Mouse (Mus musculus) CH12.LX (cell line): Measurements from ENCODE around the gene Pdc. TPM values are rescaled to one million over a fixed set of nuclear protein-coding genes. Genes with fewer than 3 reads are reported as not detected.
A peak's percentile ranks its signal among the peaks of the same experiment; 100 is the strongest.

ENCODE experiments used
- DNase-seq: peaks from one replicate; pipeline ENCODE4 v3.0.0-alpha.2; 2013; ENCODE audit errors: extremely low read depth
- H3K27ac ChIP-seq: 2 replicates; pipeline ENCODE4 v1.5.1; 2012; ENCODE audit warnings: low read depth, mild to moderate bottlenecking, control low read depth, moderate library complexity; ENCODE audit not compliant: insufficient read depth
- H3K27me3 ChIP-seq: replicated peaks from 2 replicates; pipeline ENCODE3; 2012; ENCODE audit warnings: inconsistent platforms
- H3K36me3 ChIP-seq, 2 experiments: replicated peaks in 1 of 2; 2 replicates each; pipeline versions ENCODE3 to v1.6.1; 2012; ENCODE audit warnings: inconsistent platforms in 1 of 2, low read length in 1 of 2, mild to moderate bottlenecking in 1 of 2, mixed read lengths in 1 of 2, moderate library complexity in 1 of 2; ENCODE audit not compliant: control insufficient read depth in 1 of 2, insufficient read depth in 1 of 2
- H3K4me1 ChIP-seq, 2 experiments: 2 replicates each; pipeline ENCODE4 v1.6.1; 2012; ENCODE audit warnings: inconsistent platforms in 1 of 2, moderate library complexity in 1 of 2; ENCODE audit not compliant: insufficient read depth in 2 of 2, control insufficient read depth in 1 of 2
- H3K4me2 ChIP-seq: 2 replicates; pipeline ENCODE4 v1.6.1; 2012; ENCODE audit warnings: low read depth, mild to moderate bottlenecking, control low read depth; ENCODE audit not compliant: poor library complexity, insufficient read depth, severe bottlenecking
- H3K4me3 ChIP-seq, 3 experiments: fragments of 150-350 bp in 1 of 3; sonication (generic) in 1 of 3; replicated peaks in 1 of 3; 2 replicates each; pipeline versions ENCODE3 to v1.5.1; 2011 to 2012; ENCODE audit warnings: low read depth in 2 of 3, low read length in 2 of 3, mild to moderate bottlenecking in 2 of 3, moderate library complexity in 2 of 3, control low read depth in 1 of 3, improper control_type of control experiment in 1 of 3, inconsistent platforms in 1 of 3, mixed read lengths in 1 of 3; ENCODE audit not compliant: poor library complexity in 1 of 3
- H3K79me2 ChIP-seq: replicated peaks from 2 replicates; pipeline ENCODE4 v1.6.1; 2012; ENCODE audit warnings: mild to moderate bottlenecking, moderate library complexity; ENCODE audit not compliant: control insufficient read depth, poor library complexity, insufficient read depth, severe bottlenecking; ENCODE audit errors: extremely low read depth
- H3K9ac ChIP-seq: 2 replicates; pipeline ENCODE4 v1.6.1; 2012; ENCODE audit warnings: low read depth, mild to moderate bottlenecking, control low read depth, moderate library complexity; ENCODE audit not compliant: insufficient read depth
- H3K9me3 ChIP-seq: replicated peaks from 2 replicates; pipeline ENCODE3; 2012; ENCODE audit warnings: low read length, inconsistent platforms, mixed read lengths
- CHD2 ChIP-seq: IDR thresholded peaks from 2 replicates; pipeline ENCODE4 v1.6.1; 2011; ENCODE audit warnings: low read length, improper control_type of control experiment
- CTCF ChIP-seq, 2 experiments: IDR thresholded peaks in 1 of 2; conservative IDR thresholded peaks in 1 of 2; 2 replicates each; pipeline ENCODE4 v1.5.1; 2011 to 2012; ENCODE audit warnings: low read depth in 2 of 2, low read length in 2 of 2, improper control_type of control experiment in 1 of 2, inconsistent platforms in 1 of 2, mild to moderate bottlenecking in 1 of 2, moderate library complexity in 1 of 2
- E2F4 ChIP-seq: IDR thresholded peaks from 2 replicates; pipeline ENCODE4 v1.6.1; 2011; ENCODE audit warnings: low read depth, low read length, improper control_type of control experiment; ENCODE audit not compliant: insufficient replicate concordance
- EP300 ChIP-seq: IDR thresholded peaks from 2 replicates; pipeline ENCODE4 v1.6.1; 2011; ENCODE audit warnings: low read length, improper control_type of control experiment
- ETS1 ChIP-seq: conservative IDR thresholded peaks from 2 replicates; pipeline ENCODE4 v1.6.1; 2012; ENCODE audit warnings: low read depth, mild to moderate bottlenecking, inconsistent platforms, low read length, improper control_type of control experiment, moderate library complexity
- GABPA ChIP-seq: IDR thresholded peaks from 2 replicates; pipeline ENCODE4 v1.6.1; 2012; ENCODE audit warnings: low read depth, low read length, improper control_type of control experiment, inconsistent platforms; ENCODE audit not compliant: insufficient replicate concordance
- JUN ChIP-seq: IDR thresholded peaks from 2 replicates; pipeline ENCODE4 v1.6.1; 2011; ENCODE audit warnings: low read depth, mild to moderate bottlenecking, low read length, improper control_type of control experiment, moderate library complexity; ENCODE audit not compliant: insufficient read depth
- JUND ChIP-seq: conservative IDR thresholded peaks from 2 replicates; pipeline ENCODE4 v1.6.1; 2011; ENCODE audit warnings: low read depth, low read length, improper control_type of control experiment
- MAZ ChIP-seq: IDR thresholded peaks from 2 replicates; pipeline ENCODE4 v1.6.1; 2012; ENCODE audit warnings: low read depth, mild to moderate bottlenecking, inconsistent platforms, low read length, improper control_type of control experiment, moderate library complexity
- MEF2A ChIP-seq: IDR thresholded peaks from 2 replicates; pipeline ENCODE4 v1.6.1; 2014; ENCODE audit warnings: low read depth, mild to moderate bottlenecking, inconsistent platforms, low read length, improper control_type of control experiment, borderline replicate concordance
- NRF1 ChIP-seq: IDR thresholded peaks from 2 replicates; pipeline ENCODE4 v1.6.1; 2014; ENCODE audit warnings: low read depth, mild to moderate bottlenecking, inconsistent platforms, low read length, improper control_type of control experiment, moderate library complexity
- PAX5 ChIP-seq: IDR thresholded peaks from 2 replicates; pipeline ENCODE4 v1.6.1; 2012; ENCODE audit warnings: low read length, inconsistent platforms, mixed read lengths
- POLR2A ChIP-seq: IDR thresholded peaks from 2 replicates; pipeline ENCODE4 v1.6.1; 2011; ENCODE audit warnings: low read depth, mild to moderate bottlenecking, improper control_type of control experiment, low read length
- POLR2AphosphoS2 ChIP-seq: IDR thresholded peaks from 2 replicates; pipeline ENCODE4 v1.6.1; 2011; ENCODE audit warnings: low read depth, low read length, improper control_type of control experiment
- RAD21 ChIP-seq: IDR thresholded peaks from 2 replicates; pipeline ENCODE4 v1.6.1; 2011; ENCODE audit warnings: low read depth, mild to moderate bottlenecking, low read length, improper control_type of control experiment, moderate library complexity
- SIN3A ChIP-seq: IDR thresholded peaks from 2 replicates; pipeline ENCODE4 v1.6.1; 2012; ENCODE audit warnings: low read length, improper control_type of control experiment, inconsistent platforms
- SMC3 ChIP-seq: IDR thresholded peaks from 2 replicates; pipeline ENCODE4 v1.6.1; 2011; ENCODE audit warnings: low read depth, low read length, improper control_type of control experiment
- TBP ChIP-seq: conservative IDR thresholded peaks from 2 replicates; pipeline ENCODE4 v1.6.1; 2011; ENCODE audit warnings: low read depth, low read length, improper control_type of control experiment
- UBTF ChIP-seq: IDR thresholded peaks from 2 replicates; pipeline ENCODE4 v1.6.1; 2012; ENCODE audit warnings: low read depth, mild to moderate bottlenecking, inconsistent platforms, low read length, improper control_type of control experiment, moderate library complexity
- USF1 ChIP-seq: IDR thresholded peaks from 2 replicates; pipeline ENCODE4 v1.6.1; 2014; ENCODE audit warnings: low read depth, mild to moderate bottlenecking, inconsistent platforms, low read length, improper control_type of control experiment
- USF2 ChIP-seq: conservative IDR thresholded peaks from 2 replicates; pipeline ENCODE4 v1.6.1; 2011; ENCODE audit warnings: low read depth, low read length, improper control_type of control experiment
- ZC3H11A ChIP-seq: IDR thresholded peaks from 2 replicates; pipeline ENCODE4 v1.6.1; 2012; ENCODE audit warnings: low read depth, mild to moderate bottlenecking, inconsistent platforms, low read length, improper control_type of control experiment
- ZKSCAN1 ChIP-seq: IDR thresholded peaks from 2 replicates; pipeline ENCODE4 v1.6.1; 2012; ENCODE audit warnings: low read depth, inconsistent platforms, low read length, improper control_type of control experiment, borderline replicate concordance
- ZMIZ1 ChIP-seq: IDR thresholded peaks from 2 replicates; pipeline ENCODE4 v1.6.1; 2012; ENCODE audit warnings: low read depth, mild to moderate bottlenecking, inconsistent platforms, low read length, improper control_type of control experiment
- dilution Hi-C: fragments of 300-500 bp; cut with MboI; formaldehyde crosslinking; loops from 2 replicates; pipeline ENCODE4 v1.14.3; 2020; ENCODE audit warnings: low sequenced_read_pairs; ENCODE audit not compliant: extremely low pct_unique_long_range_greater_than_20kb, extremely low pct_ligation_motif_present
- in situ Hi-C: fragments of 300-500 bp; cut with MboI; formaldehyde crosslinking; loops from 3 replicates; pipeline ENCODE4 v1.14.3; 2019; ENCODE audit warnings: low sequenced_read_pairs, low pct_ligation_motif_present, low pct_unique_long_range_greater_than_20kb, mixed read lengths
- polyA plus RNA-seq: library from polyadenylated mRNA; unstranded; fragments of >175 nt; gene quantifications from 2 replicates; pipeline ENCODE4 v1.2.1, GENCODE M21; 2012; ENCODE audit warnings: low read depth; ENCODE audit not compliant: insufficient read length
- total RNA-seq, 2 experiments: library from RNA; depleted of rRNA; stranded (reverse); fragments of 300-350 nt in 1 of 2; fragments of >200 nt in 1 of 2; gene quantifications; 2 replicates each; pipeline ENCODE4 v1.2.3; 2012 to 2014

The Pdc gene
- total and polyA plus RNA-seq, 3 experiments: not detected

DNA sequence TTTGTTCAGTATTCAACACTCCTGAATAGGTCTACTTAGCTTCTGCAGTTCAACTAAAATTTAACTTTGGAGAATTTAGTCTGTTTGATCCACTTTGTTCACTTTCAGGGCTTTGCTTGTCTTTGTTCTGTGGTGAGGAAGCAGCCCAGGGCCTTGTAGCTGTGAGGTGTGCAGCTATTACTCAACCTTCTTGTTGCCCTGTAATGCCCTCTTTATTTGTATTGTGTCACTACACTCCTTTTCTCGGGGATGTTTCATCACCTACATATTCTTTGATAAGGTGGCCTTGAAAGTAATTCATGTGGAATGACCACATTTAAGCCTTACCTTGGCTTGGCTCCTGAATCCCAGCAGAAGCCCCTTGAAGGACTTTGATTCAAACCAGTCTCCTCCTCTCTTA is 41.6 kb downstream of the Pdc start:
- no peak for DNase-seq
- dilution Hi-C loops: no loop called here
- no peaks in the 10 kb centered on the region for H3K27me3 ChIP-seq

DNA sequence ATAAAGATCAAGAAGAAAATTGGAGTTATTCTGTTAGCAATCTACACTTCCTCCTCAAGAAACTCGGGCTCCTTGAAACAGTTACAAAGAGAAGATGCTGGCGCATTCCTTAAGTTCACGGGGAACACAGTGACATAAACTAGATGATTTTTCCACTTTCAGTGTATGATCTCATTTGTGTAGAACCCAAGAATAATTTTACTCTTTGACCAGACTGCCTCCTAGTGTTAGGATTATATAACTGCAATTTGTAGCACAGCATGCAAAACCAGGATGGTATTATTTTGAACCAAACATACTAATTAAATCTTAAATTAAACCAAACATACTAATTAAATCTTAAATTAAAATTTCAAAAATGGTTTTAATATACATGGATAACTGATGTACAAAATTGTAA is 53.7 kb downstream of the Pdc start:
- dilution Hi-C loops: no loop called here
- Histone ChIP-seq H3K9ac (no peak overlapping the region), H3K4me1 (peaks cover 0 to 13% of the 10 kb centered on the region in 2 experiments; a peak in 1 of 4 replicates)
- peak; percentile 48 to 72; a peak in 3 of 4 replicates for TF ChIP-seq CTCF (conservative IDR thresholded peaks at IDR 0.05 in 1 of 2, IDR thresholded peaks at IDR 0.05 in 1 of 2; ENCODE audit: low read depth in 2 of 2, low read length in 2 of 2)
- no peak for TF ChIP-seq POLR2A
- TF ChIP-seq ZC3H11A: no peak
- peak; percentile 74 for TF ChIP-seq JUN
- TF ChIP-seq SMC3: peak; percentile 37
- peak; percentile 56; the same call in 1 of the 2 replicates for TF ChIP-seq MEF2A
- TF ChIP-seq RAD21: peak; percentile 64
- TF ChIP-seq SIN3A: no peak
- peak; percentile 65 for TF ChIP-seq JUND
- TF ChIP-seq, all 38 proteins: peak for 6
- in situ Hi-C loops: no loop called here
- no peak overlapping the region for H3K4me2 ChIP-seq
- no peak overlapping the region for H3K4me3 ChIP-seq
- H3K27ac ChIP-seq: no peak overlapping the region
- H3K27me3 ChIP-seq: no peaks in the 10 kb centered on the region
- peaks cover 19 to 34% of the 10 kb centered on the region in 2 experiments for H3K36me3 ChIP-seq
- peak; percentile 53 for DNase-seq
- no peaks in the 10 kb centered on the region for H3K79me2 ChIP-seq
- H3K9me3 ChIP-seq: no peaks in the 10 kb centered on the region

More for the DNA sequence above, 41.6 kb downstream of the Pdc start:
- Histone ChIP-seq H3K4me2 (no peak overlapping the region), H3K79me2 (no peaks in the 10 kb centered on the region), H3K27ac (no peak overlapping the region), H3K9me3 (no peaks in the 10 kb centered on the region), H3K4me3 (no peak overlapping the region), H3K9ac (no peak overlapping the region), H3K36me3 (peaks cover 19 to 39% of the 10 kb centered on the region in 2 experiments), H3K4me1 (no peaks in the 10 kb centered on the region)
- in situ Hi-C loops: no loop called here
- TF ChIP-seq PAX5 (no peak), TBP (no peak), CHD2 (no peak)

DNA sequence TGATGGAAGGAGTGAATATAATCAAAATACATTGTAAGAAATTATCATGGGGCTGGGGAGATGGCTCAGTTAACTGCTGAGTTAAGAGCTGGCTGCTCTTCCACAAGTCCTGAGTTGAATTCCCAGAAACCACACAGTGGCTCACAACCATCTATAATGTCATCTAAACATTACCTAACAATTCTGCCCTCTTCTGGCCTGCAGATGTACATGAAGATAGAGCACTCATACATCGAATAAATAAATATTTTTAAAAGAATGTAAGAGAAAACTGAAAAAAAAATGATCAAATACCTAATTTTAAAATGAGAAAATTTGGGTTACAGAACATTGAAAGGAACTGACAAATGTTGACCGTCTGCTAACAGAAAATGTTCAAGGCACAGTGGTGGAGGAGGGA is 55.0 kb downstream of the Pdc start:
- Histone ChIP-seq H3K9ac (no peak overlapping the region), H3K27ac (no peak overlapping the region), H3K36me3 (peaks cover 17 to 35% of the 10 kb centered on the region in 2 experiments), H3K79me2 (no peaks in the 10 kb centered on the region), H3K27me3 (no peaks in the 10 kb centered on the region), H3K4me1 (peaks cover 0 to 13% of the 10 kb centered on the region in 2 experiments; a peak in 1 of 4 replicates), H3K4me3 (no peak overlapping the region), H3K4me2 (no peak overlapping the region), H3K9me3 (no peaks in the 10 kb centered on the region)
- TF ChIP-seq USF1 (no peak), SMC3 (no peak), SIN3A (no peak), PAX5 (no peak), ZMIZ1 (no peak), MAZ (no peak), E2F4 (no peak), UBTF (no peak), USF2 (no peak), NRF1 (no peak), ETS1 (no peak), EP300 (no peak), ZC3H11A (no peak), JUN (no peak), POLR2AphosphoS2 (no peak), GABPA (no peak), ZKSCAN1 (no peak)
- TF ChIP-seq, all 38 proteins: peak for 0
- dilution Hi-C loops (no loop called here), in situ Hi-C loops (no loop called here)
- DNase-seq: no peak
